Comparison of ENCODE assay signal across 9 mouse cellular contexts in the genomic region with DNA sequence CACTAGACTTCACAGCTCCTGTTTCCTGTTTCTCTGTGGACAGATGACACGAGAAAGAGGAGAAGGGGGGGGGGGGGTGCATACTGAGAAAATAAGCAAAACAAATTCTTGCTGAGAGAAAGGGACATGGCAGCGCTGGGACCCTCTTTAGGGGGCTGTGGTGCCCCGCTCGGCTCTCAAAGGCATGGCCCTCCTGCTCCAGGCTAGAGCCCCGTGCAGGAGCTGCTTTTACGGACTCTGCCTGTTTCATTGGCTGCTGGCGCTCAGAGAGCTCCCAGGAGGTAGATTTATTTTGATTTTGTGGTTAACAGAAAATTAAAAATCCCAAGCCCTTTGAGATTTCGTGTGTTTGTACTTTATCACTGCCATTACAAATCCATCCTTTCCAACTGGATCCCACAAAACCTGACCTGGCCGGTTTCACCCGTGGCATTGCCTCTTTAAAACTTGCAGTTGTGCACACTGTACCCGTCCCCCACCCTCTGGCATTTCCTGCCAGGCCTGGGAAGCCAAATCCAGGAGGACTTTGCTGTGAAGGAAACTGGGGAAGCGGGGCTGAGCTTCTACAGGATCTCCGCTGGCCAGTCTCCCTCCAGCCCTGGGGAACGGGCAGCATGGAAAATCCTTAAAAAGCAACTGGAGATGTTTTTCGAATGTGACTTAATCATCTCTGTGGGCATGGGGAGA. TPM values are rescaled to one million over a fixed set of nuclear protein-coding genes. Genes with fewer than 3 reads are reported as not detected.
DNase-seq lines count a peak whose midpoint lies in the region; ATAC-seq and TF ChIP-seq lines count a peak whose summit lies in the region.
"Had no signal": no experiment of that assay in that cellular context is flagged by ENCODE, and none has a peak within 500 bp of the region (broad histone marks: within the 10 kb centered on the region; RNA-seq: fewer than 3 reads in every experiment).

No protein-coding gene starts in this region.

- no peak overlapping the region for H3K4me3 ChIP-seq in embryonic facial prominence, embryonic 14.5 days (ENCODE audit: low read depth, low read length)
- no peak overlapping the region for H3K4me3 ChIP-seq in limb, embryonic 14.5 days (replicated peaks; ENCODE audit: low read length)

- intact Hi-C loops in heart, postnatal 25 days (cut with DNase I): loop anchor here (2.0 to 5.0 kb wide), 4 partner anchors 35 to 333 kb away; a partner anchor contains a TSS

- TF ChIP-seq POLR2A in limb, embryonic 14.5 days (IDR thresholded peaks at IDR 0.05; ENCODE audit: borderline replicate concordance, extremely low read depth, insufficient read depth, insufficient read length): no peak

- no peaks in the 10 kb centered on the region for H3K9me3 ChIP-seq in embryonic facial prominence, embryonic 14.5 days (ENCODE audit: control insufficient read depth, low read length)
- no peaks in the 10 kb centered on the region for H3K9me3 ChIP-seq in limb, embryonic 14.5 days (ENCODE audit: control insufficient read depth, low read length)

- H3K4me2 ChIP-seq in embryonic facial prominence, embryonic 14.5 days (ENCODE audit: low read depth, low read length): peak overlapping the region; percentile 20
- H3K4me2 ChIP-seq in limb, embryonic 14.5 days (replicated peaks; ENCODE audit: low read depth, low read length, severe bottlenecking): peak overlapping the region; percentile 30

- H3K27me3 ChIP-seq in embryonic facial prominence, embryonic 14.5 days (replicated peaks; ENCODE audit: control insufficient read depth, insufficient read depth, low read length): no peaks in the 10 kb centered on the region
- H3K27me3 ChIP-seq in limb, embryonic 14.5 days (ENCODE audit: control insufficient read depth, insufficient read depth, low read length): no peaks in the 10 kb centered on the region
- H3K27me3 ChIP-seq: Patski had no signal

- H3K9ac ChIP-seq in embryonic facial prominence, embryonic 14.5 days (ENCODE audit: low read depth, low read length): 0 out of 2 replicates have a peak overlapping the region, but pooled peaks have one; percentile 25
- no peak overlapping the region for H3K9ac ChIP-seq in limb, embryonic 14.5 days (ENCODE audit: low read depth, low read length, severe bottlenecking)

- peak overlapping the region; percentile 70 for H3K27ac ChIP-seq in embryonic facial prominence, embryonic 14.5 days (replicated peaks; ENCODE audit: low read depth, low read length)
- H3K27ac ChIP-seq in limb, embryonic 14.5 days (replicated peaks; ENCODE audit: low read depth, low read length): peak overlapping the region; percentile 61

- 26% methylated on average over 15 of the region's 15 CpGs for WGBS in embryonic facial prominence, embryonic 14.5 days
- WGBS in limb, embryonic 14.5 days: 23% methylated on average over 15 of the region's 15 CpGs

- peaks cover 20% of the 10 kb centered on the region for H3K4me1 ChIP-seq in embryonic facial prominence, embryonic 14.5 days (ENCODE audit: control insufficient read depth, insufficient read depth, low read length)
- peaks cover 29% of the 10 kb centered on the region for H3K4me1 ChIP-seq in limb, embryonic 14.5 days (ENCODE audit: control insufficient read depth, insufficient read depth, low read length)

- H3K36me3 ChIP-seq in embryonic facial prominence, embryonic 14.5 days (ENCODE audit: control insufficient read depth, insufficient read depth, low read length): no peaks in the 10 kb centered on the region
- no peaks in the 10 kb centered on the region for H3K36me3 ChIP-seq in limb, embryonic 14.5 days (ENCODE audit: control insufficient read depth, insufficient read depth, low read length)

- peak; percentile 76 for ATAC-seq in embryonic facial prominence, embryonic 14.5 days (ENCODE audit: low read depth)
- peak; percentile 68; the same call in 1 of the 2 replicates for ATAC-seq in limb, embryonic 14.5 days (ENCODE audit: low FRiP score, low read depth)
- ATAC-seq: Patski had no signal

- DNase-seq in adrenal gland, postnatal 10 days: peak; percentile 58
- DNase-seq in embryonic facial prominence, embryonic 14.5 days (ENCODE audit: low spot score): peak; percentile 72
- peak; percentile 48 for DNase-seq in heart, postnatal 25 days (ENCODE audit: low spot score)
- DNase-seq in limb, embryonic 14.5 days (ENCODE audit: low spot score): peak; percentile 29
- no peak for DNase-seq in ovary, postnatal 10 days (ENCODE audit: low spot score)
- DNase-seq in thymus, postnatal 0 days (ENCODE audit: low spot score): no peak
- DNase-seq in spleen, postnatal 4 days (ENCODE audit: low spot score in 2 of 2): no peak
- no peak for DNase-seq in cerebellum, adult 11 months

RNA-seq across cellular contexts. Expression of a gene that starts 5.5 kb away (rescaled TPM):
- total RNA-seq in adrenal gland, postnatal 10 days (2021): under 1 TPM in 1 of 2 experiments, not detected in 1; 0.15 TPM
- polyA plus RNA-seq in embryonic facial prominence, embryonic 14.5 days (2014; fragmentation: Nextera tagmentation; extraction: Ambion mirVana): 0.11 and 0.24 TPM in 2 replicates
- not detected for total RNA-seq in heart, postnatal 25 days (2021)
- 0.03 and 0.09 TPM in 2 replicates for polyA plus RNA-seq in limb, embryonic 14.5 days (2012; rRNA removed)
- polyA plus RNA-seq in limb, embryonic 14.5 days (2014; fragmentation: Nextera tagmentation; extraction: Ambion mirVana): 0.47 TPM in 1 of 2 replicates, not detected in the other
- 0.10 TPM in 1 of 2 replicates, not detected in the other for polyA plus RNA-seq in thymus, postnatal 0 days (2015; fragmentation: Nextera tagmentation; extraction: Ambion mirVana)
- polyA plus RNA-seq: Patski had no signal

Comparison
In these comparisons a context has a peak if more than half of its experiments do, and no peak if none do; other contexts are left out.
1. DNase-seq: peak in adrenal gland, postnatal 10 days (single experiment), embryonic facial prominence, embryonic 14.5 days (single experiment), heart, postnatal 25 days (single experiment) and limb, embryonic 14.5 days (single experiment); none in ovary, postnatal 10 days (single experiment), thymus, postnatal 0 days (single experiment), spleen, postnatal 4 days (0 of 2) and cerebellum, adult 11 months (single experiment).